Mouse (Mus musculus) lung, postnatal 36 days (tissue): ENCODE results near the gene 4930415O20Rik.

ENCODE experiments used
- DNase-seq: peaks from one replicate; pipeline ENCODE4 v3.0.0; 2022; ENCODE audit warnings: mixed read lengths

Gene 4930415O20Rik

DNA sequence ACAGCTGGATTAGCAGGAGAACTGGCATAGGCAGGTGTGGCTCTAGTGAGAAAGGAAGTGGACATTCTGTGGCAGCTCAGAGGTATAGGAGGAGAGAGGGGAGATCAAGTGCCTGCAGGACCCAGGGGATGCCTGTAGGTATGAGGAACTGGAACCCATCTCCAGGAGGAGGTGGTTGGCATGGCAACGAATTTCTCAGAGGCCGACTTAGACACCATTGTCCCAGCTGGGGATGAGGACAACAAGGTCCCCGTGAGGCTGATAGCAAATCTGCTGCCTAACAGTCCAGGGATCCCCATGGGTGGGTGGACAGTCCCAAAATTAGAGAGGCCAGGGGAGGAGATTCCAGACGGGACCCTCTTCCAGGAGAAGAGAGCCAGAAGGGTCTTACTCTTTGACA lies 62.1 kb downstream of the 4930415O20Rik start:
- DNase-seq: no peak

DNA sequence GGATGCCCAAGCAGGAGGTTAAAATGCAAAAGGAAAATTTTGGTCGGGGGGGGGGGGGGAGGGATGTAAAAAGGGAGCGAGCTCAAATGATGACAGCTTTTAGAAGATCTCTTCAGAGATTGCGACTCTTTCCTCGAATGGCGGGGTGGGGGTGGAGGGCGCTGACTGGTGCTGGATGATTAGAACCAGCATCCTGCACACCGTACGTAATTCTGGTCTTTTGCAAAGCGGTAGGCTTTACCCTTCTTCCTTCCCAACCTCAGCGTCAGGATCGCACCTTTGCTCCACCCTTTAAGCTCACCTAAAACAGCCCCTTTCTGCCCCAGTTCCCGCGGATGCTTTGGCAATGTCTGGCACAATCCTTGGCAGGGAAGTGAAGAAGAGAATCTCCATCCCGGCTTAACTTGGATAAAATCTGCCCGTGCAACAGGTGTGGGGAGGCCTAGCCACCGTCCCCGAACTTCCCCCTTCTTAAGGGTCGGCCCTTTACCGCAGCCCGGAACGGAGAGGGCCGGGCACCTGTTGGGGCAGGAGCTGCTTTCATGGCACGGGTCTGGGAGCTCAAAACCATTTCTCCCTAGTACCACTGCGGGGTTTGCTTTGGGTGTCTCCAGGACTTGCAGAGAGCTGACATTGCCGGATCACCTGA lies 63.1 kb downstream of the 4930415O20Rik start:
- DNase-seq: no peak

DNA sequence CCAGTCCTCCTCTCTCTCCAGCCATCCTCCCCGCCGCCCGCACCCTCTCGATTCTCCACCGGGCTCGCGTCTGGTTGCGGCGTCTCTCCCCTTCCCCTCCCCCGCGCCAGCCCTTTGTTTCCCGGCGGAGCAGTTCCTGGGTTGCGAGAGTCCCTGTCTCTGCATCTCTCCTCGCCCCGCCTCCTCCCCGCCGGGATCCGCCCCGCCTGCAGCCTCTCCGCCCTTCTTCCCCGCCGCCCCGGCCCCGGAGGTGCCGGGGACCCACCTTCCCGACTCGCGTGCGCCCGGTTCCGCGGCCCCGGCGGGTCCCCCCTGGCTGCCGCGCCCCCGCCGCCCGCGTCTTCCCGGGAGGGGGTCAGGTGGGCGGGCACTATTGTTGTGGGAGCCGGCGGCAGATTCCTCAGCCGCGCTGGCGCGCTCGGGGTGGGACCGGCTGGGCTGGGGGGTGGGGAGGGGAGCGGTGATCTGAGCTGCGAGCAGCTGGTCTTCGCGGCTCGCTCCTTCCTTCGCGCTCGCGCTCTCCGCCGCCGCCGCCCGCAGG lies 63.8 kb downstream of the 4930415O20Rik start:
- peak; percentile 86 for DNase-seq

DNA sequence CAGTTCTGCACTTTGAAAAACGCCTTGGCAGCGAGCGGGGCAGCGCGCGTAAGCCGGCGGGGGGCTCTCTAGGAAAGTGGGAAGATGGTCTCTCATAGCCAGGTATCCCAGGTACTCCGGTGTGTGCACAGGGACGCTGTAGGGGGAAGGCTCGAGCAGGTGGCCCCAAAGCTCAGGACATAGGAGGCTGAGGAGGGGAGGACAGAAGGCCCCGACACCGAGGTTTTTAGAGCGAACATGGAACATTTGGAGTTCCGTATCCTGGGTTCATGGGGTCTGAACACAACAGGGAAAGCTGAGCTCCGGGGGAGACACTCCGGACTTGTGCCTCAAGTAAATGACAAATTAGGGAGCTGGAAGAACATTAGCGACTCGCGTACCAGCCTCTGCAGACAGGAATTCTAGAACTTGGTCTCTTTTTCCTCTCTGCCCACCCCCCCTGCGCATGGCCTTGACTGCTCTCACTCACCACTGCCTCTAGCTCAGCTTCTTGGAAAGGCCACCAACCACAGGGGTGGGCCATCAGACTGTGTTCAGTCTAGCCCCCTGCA lies 64.6 kb downstream of the 4930415O20Rik start:
- DNase-seq: no peak

GRCm38 (mm10) chr15:98636517-98636916 lies 65.7 kb downstream of the 4930415O20Rik start:
- DNase-seq: no peak

- no peak for DNase-seq
Measured at GRCm38 (mm10) chr15:98637155-98637554, 66.4 kb downstream of the 4930415O20Rik start.
